Mouse (Mus musculus) gastrocnemius, adult 18-20 months (tissue): ENCODE data around the gene Smyd2. TPM values are rescaled to one million over a fixed set of nuclear protein-coding genes. Genes with fewer than 3 reads are reported as not detected.

ENCODE experiments used
- DNase-seq: peaks from one replicate; pipeline ENCODE4 v3.0.0; 2021; ENCODE audit warnings: low spot score
- total RNA-seq, 2 experiments: library from RNA; stranded (reverse); gene quantifications; 2 replicates each; pipeline ENCODE4 v1.2.3; 2021

The Smyd2 gene
- total RNA-seq, 2 experiments from 2014 or later: 316 to 319 TPM

DNA sequence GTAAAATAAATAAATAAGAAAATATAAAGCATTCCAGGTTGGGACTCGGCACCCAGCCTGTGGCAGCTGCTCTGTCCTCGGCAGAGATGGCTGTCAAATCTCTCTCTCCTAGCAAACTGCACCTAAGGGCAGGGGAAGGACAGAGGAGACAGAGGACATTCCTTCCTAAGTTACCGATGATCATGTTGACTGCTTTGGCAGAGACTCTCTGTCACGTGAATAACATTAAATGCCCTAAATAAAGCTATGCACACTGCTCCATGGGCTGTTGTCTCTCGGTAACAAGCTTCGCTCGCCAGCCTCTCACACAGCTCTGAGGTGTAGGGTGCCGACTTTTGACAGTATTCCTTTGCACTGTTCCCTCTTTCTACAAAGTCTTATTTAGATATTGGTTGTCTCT is 46.0 kb downstream of the Smyd2 start:
- peak; percentile 47 for DNase-seq

DNA sequence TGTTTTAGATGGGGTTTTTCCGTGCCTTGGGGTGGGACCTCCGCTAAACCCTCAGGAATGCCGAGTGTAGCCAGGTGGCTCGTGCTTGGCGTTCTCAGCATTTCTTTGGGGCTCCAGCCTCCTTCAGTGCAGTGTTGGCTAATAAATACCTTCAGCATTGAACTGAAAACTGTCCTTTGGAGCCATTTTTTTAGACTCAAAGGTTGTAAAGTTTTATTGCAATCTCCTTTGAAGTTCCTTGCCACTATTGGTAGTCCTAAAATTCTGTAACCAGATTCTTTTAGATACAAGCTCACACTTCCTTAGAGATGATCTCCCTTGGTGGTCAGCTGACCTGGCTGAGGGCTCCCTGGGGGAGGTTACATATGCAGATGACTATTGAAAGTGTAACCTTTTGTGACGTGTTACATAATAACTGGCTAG is 46.7 kb downstream of the Smyd2 start:
- DNase-seq: no peak

DNA sequence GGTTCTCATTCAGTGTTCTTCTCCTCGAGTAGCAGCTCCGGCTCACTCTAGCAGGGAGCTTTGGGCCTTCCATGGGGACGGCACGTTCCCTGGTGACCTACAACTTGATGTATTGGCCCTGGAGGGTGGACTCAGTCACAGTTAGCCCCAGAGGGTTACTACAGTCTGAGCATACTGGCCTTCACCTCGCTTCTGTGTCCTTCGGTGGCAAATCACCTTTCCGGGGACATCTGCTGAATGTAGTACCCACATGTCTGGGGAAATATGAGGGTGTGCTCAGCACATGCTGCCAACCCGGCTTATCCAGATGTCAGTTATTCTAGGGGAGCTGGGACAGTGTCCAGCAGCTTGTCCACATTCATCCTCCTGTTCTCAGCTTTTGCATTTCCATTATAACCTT is 48.6 kb downstream of the Smyd2 start:
- no peak for DNase-seq

DNA sequence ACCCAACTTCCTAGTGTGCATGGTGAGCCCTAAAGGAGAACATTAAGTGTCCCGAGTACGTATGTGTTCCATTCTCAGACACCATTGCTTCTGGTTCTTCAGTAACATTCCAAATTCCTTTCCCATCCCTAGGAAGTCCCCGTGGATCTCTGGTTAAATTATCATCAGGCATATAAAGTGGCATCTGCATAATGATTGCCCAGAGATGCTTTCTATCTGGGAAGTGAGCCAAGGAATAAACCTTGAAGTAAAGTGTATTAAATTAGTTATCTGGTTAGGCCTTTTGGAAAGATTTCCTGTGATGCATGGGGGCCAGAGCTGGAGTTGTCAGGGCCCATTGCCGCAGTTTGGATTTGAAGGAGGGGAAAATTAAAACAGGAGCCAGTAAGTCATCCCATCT is 50.1 kb downstream of the Smyd2 start:
- DNase-seq: no peak

DNA sequence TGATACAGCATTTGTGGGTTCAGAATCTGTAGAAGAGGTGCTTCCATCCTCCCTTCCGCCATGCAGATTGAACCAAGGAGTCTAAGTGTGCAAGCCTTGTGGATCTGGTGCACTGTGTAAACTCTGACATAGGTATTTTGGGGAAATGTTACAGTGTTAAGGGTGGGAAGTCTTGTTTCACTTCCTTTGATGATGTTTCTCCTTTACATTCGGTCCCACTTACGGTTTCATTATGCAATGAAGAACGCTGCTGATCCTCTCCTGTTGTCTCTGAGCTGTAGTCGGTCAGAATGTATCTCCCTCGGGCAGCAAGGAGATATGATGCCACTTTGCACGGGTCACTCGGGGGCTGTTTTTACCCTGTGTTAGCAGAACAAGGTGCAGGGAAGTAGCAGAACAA is 50.5 kb downstream of the Smyd2 start:
- no peak for DNase-seq

DNA sequence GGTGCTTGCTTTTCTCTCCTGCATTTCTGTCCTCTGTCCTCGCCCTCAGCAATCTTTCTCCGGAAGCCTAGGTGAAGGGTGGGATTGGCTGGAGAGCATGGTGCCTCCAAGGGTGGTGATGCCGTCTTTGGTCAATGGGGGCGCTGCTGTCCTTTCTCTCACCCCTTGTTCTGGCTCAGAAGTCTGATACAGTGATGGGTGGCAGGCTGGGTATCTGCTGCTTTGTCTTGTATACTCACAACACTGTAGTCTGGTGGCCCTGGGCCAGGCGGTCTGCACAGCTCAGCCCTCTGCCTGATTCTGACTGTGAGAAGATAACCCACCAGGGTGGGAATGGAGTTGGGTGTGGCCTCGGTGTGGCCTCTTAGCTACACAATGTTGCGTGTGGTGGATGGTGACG is 51.6 kb downstream of the Smyd2 start:
- DNase-seq: no peak

DNA sequence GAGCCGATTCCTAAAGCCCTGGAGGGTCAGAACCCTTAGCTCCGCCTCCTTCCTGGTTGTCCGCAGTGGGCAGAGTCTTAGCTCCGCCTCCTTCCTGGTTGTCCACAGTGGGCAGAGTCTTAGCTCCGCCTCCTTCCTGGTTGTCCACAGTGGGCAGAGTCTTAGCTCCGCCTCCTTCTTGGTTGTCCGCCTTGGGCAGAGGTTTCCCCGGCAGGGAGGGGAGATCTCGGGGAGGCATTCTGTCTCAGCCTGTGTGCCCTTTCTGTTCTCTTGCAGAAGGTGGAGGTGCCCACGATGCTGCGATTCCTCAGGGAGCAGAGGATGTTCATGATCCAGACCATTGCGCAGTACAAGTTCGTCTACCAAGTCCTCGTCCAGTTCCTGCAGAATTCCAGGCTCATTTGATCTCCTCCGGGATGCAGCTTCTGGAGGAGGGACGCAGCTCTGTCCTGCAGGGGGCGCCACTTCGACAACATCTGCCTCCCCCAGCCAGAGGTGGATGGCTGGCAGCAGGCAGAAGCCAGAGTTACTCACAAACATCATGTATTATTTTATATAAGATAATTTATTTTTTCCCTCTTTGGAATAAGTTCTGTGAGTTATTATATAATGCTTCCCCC is 52.4 kb downstream of the Smyd2 start:
- DNase-seq: no peak

DNA sequence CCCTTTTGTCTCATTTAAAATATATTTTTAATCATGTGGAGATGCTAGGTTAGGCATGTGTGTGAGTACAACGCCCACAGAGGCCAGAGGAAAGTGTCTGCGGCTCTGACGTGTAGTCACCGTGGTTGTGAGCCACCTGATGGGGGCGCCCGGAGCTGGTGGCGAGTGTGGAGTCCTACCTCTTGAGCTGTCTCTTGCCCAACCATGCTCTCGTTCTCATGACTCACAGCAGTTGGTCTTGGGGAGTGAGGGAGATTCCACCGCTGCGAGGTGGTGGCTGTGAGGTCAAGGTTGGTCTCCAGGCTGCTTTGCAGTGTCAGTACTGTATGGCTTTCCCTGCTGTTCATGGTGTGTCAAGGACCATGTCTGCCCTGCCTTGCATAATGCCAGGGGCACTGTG is 54.1 kb downstream of the Smyd2 start:
- no peak for DNase-seq

DNA sequence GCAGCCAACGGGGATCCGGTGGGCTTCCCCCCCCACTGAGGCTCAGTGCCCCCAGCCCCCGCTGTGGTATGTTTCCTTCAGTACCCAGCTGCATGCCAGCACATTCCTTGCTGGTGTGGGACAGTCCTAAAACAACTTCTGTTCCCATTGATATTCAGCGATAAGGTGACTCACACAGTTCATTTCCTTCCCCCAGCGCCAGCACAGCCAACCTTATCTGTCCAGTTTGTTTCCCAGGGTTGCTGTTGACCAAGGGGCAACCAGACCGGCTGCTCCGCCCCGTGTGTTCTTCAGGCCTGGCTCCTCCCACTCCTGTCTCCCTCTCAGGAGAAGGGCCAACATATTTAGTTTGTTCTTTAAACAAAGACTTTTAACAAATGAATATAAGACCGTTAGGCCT is 54.7 kb downstream of the Smyd2 start:
- DNase-seq: no peak

DNA sequence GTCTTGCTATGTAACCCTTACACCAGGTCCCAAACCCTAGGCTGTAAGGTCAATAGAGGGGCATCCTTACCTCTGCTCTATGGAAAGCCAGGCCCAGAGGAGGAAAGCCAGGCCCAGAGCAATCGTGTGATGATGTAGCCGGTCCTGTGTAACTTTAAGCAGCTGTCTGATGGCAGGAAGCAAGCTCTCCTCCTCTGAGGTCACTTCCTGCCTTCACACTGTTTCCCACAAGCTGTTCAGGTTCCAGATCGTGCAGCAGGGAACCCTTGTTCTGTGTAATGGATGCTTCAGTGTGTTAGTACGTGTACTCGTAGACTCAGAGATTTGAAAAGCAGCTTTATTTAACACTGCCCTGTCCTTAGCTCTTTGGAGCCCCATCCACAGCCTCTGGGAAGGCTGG is 55.1 kb downstream of the Smyd2 start:
- DNase-seq: no peak

DNA sequence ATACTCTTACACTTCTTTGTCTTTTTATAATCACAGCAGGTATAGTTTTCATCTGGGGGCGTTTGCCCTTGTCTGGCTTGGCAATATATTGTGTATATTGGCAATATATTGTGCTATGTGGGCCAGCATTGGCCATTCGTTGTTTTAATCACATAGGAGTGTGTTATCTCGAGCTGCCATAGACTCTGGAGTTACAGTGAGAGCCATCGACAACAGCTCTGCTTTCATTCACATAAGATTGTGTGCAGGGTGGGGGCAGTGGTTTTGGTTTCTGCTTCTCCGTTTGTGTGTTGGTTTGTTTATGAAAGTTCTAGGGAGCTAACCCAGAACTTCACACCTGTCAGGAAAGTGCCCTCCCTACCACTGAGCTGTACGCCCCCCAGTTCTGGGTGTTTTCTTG is 55.5 kb downstream of the Smyd2 start:
- DNase-seq: no peak

DNA sequence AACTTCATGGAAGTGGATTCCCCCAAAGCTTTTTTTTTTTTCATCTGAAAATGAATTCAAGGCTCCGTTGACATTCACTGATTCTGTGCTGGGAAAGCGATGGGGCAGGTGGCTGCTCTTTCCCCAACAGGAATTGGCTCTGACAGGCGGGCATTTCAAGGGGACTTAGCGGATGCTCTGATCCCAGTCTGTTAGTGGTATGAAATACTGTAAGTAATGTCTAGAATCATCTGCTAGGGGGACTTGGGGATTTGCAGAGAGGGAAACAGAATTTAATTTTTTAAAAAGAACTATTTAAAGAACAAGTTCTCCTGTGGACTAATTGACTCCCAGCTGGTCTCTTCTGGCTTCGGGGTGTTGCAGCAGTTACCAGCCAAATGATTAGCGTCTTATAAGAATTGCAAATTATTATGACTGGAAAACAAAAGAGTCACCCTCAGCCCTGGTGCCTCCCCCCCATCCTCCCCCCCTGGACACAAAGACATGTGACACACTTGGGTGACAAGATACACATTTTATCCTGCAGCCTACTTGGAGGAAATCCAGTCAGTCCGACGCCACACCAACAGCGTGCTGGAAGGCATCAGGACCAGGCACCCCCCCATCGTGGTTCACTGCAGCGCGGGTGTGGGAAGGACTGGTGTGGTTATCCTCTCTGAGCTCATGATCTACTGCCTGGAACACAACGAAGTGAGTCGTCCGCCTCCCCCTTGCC is 57.2 kb downstream of the Smyd2 start:
- DNase-seq: no peak

DNA sequence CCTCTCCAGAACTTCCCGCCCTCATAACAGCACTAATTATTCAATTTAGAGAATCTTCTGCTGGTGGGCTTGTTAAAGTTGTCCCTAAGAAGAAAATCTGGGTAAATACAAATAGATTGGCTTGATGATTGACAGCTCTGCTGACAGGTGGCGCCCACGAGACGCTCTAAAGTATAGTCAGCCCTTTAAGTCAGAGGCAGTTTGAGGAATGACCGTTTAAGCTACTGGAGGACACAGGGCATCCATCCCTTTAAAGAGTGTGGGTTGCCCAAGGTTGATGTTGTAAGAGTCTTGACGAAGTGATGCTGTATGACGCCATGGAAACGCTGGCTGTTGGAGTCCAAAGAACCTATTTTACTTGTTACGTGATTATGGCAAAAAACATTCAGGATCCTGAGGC is 57.9 kb downstream of the Smyd2 start:
- no peak for DNase-seq

DNA sequence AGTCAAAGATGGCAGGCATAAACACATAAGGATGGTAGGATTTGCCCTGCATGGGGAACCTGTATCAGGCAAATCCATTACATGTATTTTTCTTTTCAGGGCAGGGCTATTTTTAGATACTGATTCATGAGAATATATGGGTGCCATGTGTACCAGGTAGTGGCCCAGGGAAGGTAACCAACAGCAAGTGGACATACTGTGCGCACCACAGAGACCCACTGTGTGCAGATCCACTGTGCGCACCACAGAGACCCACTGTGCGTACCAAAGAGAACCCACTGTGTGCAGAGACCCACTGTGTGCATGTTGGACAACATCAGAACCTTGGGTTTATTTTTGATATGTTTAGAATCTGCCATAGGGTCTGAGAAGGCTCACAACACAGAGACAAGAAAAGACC is 58.4 kb downstream of the Smyd2 start:
- DNase-seq: no peak

DNA sequence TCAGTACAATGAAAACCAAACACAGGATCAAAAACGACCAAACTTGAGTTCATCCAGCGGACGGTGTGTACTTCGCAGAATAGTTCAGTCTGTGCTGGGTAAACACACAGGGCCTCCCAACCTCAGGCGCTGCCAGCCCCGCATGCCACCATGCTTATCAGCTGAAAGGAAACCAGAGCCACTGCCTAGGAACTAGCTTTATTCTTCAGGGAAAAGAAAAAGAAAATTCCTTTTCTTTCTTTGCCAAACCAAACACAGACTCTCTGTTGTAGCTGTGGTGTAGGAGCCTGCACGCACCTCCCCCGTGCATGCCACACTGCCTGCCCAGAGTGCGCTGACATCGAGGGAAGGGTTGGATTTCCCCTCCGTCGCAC is 61.2 kb downstream of the Smyd2 start:
- no peak for DNase-seq

DNA sequence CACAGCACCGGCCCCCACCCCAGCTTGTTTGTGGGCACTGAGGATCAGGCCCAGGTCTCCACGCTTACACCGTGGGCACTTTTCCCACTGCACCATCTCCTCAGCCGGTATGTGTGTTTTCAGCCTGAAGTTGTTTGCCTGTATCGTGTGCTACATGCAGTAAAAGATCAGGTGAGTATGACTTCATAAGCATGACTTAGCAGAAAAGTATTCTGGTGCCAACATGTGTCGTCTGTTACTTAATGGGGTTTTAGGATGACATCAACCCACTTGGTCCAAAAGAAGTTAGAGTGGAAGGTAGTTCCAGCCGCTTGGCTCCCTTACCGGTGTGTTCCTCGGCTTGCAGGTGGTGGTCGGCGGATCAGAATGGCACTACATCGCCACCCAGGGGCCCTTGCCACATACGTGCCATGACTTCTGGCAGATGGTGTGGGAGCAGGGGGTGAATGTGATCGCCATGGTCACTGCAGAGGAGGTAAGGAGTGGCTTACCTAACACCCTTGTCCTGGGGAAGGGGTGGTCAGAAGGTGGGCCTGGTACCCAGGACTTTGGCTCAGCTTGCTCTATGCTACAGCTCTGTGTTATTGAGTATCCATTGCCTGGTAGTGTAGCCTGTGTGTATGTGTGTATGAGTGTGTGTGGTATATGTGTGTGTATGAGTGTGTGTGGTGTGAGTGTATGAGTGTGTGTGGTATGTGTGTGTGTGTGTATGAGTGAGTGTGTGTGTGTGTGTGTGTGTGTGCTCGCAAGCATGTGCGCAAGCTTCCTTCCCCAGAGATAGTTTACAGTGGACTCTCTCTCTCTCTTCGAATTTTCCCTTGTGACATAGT is 61.8 kb downstream of the Smyd2 start:
- DNase-seq: no peak

DNA sequence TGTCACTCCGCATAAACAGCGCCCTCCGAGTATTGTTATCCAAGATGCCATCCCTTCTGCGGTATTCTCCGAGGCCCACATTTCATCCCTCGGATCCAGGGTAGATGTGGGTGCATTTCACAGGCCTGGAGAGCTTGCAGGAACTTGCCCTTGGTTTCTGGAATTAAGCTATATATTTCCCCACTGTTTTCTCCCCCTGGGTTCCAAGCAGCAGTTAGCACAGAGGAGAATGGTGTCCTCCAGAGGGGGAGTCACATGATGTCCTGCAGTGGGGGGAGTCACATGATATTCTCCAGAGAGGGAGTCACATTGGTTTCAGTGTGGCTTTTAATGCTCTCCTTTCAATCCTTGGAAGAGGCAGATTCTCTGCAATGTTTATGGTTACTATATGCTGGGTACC is 63.8 kb downstream of the Smyd2 start:
- DNase-seq: no peak

DNA sequence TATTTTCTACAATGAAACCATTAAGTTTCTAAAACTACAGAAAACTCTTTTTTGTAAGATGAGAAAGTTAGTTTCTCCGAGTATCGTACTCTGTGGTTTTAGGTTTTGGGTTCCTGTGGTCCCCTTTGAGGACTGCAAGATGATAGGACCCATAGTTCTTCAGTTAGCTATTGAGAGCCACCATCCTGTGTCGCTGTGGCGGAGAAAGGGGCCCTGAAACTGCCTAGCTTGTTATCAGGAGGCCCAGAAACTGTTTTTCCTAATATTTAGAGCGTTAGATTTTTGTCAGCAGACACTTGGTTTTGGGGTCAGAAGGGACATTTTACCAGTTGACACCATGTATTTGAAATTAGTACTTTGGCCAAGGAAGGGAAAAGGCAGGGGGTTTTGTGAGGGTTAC is 66.4 kb downstream of the Smyd2 start:
- DNase-seq: no peak

DNA sequence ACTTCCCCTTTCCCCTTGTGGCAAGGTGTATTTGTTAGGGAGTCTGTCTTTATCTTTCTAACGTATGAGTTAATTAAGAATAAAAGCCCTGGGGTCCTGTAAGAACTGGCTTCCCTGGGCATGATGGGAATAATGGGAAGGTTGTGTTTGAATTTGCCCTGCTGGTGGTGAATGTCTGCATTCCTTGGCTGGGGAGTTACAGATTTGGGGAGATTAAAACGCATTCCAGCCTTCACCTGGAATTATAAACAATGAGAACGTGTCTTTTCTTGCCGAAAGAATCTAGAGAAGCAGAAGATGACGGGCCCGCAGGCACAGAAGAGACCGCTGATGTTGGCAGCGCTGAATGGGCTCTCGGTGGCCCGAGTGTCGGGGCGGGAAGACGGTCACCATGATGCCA is 67.5 kb downstream of the Smyd2 start:
- no peak for DNase-seq

DNA sequence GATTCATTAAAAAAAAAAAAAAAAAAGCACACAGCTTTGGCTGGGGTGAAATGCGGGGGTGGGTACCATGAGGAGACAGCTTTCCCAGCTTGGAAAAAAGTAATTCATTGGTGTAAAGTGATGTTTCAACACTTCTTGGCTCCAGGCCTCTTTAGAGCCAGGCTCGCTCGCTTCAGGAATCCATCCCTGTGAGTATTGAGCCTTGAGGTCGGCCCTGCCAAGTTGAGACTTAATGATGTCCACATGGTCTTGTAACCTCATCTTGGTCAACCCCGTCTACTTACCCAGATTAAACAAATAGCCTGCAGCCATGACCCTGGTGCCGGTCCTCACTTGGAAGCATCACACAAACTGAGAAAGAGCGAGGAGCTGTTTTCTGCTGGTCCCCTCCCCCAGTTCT is 69.7 kb downstream of the Smyd2 start:
- peak; percentile 54 for DNase-seq

DNA sequence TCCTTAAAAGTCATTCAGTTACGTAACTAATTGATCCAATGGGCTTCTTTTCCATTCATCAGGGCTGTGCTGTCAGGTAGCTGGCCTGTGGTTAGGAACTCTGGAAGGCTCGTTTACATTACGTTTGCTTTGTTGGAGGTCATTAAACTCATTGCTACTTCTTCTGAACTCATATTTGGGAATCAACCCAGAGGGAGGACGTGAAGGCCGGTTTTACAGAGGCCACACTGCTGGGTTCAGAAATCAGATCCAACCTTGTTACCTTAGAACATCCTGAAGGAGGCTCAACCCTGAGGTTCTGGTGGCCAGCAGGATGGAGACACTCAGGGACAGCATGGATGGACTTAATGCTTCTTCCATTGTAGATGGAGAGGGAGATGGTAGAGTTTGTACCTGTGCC is 70.1 kb downstream of the Smyd2 start:
- no peak for DNase-seq

DNA sequence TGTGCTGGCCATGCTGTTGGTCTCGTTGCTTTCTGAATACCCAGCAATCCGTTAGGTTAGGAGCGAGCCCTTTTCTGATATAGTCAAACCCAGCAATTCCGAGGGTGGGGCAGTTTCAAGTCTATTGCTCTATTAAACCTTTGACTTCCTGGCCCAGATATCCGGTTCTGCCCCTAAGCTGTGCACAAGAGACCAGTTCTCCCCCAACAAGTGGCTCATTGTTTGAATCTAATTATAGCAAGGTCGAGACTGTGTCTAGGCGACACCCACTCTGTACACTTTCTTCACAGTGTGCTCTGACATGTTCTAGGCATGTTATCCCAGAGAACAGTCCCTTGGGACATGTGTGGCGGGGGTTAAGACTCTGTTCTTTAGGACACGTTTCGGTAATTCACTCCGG is 72.6 kb downstream of the Smyd2 start:
- no peak for DNase-seq

DNA sequence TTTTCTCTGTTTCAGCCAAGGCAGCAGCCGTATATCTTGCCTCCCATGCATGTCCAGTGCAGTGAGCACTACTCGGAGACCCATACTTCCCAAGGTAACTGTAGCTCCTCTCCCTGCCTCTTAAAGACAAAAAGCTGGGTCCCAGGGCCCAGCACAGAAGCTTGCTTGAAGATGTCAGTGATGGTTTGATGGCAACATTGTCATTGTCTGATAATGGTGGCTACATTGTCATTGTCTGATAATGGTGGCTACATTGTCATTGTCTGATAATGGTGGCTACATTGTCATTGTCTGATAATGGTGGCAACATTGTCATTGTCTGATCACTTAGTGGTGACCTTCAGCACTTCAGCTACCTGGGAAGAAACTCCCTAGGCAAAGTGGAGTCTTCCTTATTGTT is 75.8 kb downstream of the Smyd2 start:
- no peak for DNase-seq
